Mouse (Mus musculus) large intestine, adult 2 months (tissue): ENCODE data around the gene Abcc1. TPM values are rescaled to one million over a fixed set of nuclear protein-coding genes. Genes with fewer than 3 reads are reported as not detected.

Experiments
- DNase-seq: peaks from one replicate; pipeline ENCODE4 v3.0.0-alpha.2; 2012; ENCODE audit warnings: low read depth, low spot score
- WGBS: fragments of 180-500 bp; shearing (Covaris S2); methylation state at CpG from one replicate; pipeline ENCODE4 v1.1.7; 2018; 5-methylcytosine and 5-hydroxymethylcytosine counted together
- polyA plus RNA-seq: library from polyadenylated mRNA; depleted of rRNA; stranded (reverse); fragments of >200 nt; gene quantifications from 2 replicates; pipeline ENCODE4 v1.2.3, GENCODE M21; 2012

Gene Abcc1
- polyA plus RNA-seq, 1 experiment, result 4.9 TPM

DNA sequence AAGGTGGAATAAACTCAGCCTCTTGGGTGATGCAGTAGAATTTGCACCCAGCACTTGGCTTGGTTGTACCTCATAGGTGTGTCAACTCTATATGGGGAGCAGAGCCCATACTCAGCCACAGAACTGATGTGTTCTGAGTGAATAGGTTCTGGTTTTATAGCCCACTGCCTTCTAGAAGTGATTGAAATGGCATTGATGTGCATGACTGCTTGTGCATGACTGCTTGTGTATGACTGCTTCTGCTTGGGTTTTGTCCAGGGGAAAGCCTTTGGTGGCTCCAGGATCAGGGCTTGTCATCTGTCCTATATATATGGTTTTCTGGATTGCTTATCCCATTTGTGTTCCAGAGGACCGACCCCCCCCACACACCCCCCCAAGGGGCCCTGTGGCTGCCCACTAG, 74.2 kb downstream of the Abcc1 start:
- no peak for DNase-seq
- WGBS, result 88% methylated on average over 1 of the region's 1 CpGs

- WGBS, result 91% methylated on average over 8 of the region's 8 CpGs
- no peak for DNase-seq
Observed at GRCm38 (mm10) chr16:14437446-14437982, 76.2 kb downstream of the Abcc1 start.

DNA sequence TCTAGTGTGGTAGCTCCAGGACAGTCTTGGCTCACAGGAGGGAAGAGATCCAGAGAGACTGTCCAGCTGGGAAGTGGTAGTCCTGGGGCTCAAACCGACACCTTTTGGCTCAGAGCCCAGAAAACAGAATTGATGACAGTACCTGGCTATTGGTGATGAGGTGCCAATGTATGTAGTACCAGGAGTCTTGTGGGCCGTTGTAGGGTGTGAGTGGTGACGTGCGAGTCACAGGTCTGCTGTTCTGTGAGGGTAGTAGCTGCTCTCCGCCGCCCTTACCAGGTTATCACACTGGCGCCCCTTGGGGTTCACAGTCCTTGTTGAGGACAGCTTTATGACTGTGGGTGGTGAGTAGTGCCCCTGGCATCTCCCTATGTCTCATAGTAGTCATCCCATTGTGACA, 77.2 kb downstream of the Abcc1 start:
- DNase-seq, result no peak
- 74% methylated on average over 7 of the region's 7 CpGs for WGBS

GRCm38 (mm10) chr16:14439081-14439480, 77.7 kb downstream of the Abcc1 start:
- no peak for DNase-seq
- 79% methylated on average over 6 of the region's 6 CpGs for WGBS

DNA sequence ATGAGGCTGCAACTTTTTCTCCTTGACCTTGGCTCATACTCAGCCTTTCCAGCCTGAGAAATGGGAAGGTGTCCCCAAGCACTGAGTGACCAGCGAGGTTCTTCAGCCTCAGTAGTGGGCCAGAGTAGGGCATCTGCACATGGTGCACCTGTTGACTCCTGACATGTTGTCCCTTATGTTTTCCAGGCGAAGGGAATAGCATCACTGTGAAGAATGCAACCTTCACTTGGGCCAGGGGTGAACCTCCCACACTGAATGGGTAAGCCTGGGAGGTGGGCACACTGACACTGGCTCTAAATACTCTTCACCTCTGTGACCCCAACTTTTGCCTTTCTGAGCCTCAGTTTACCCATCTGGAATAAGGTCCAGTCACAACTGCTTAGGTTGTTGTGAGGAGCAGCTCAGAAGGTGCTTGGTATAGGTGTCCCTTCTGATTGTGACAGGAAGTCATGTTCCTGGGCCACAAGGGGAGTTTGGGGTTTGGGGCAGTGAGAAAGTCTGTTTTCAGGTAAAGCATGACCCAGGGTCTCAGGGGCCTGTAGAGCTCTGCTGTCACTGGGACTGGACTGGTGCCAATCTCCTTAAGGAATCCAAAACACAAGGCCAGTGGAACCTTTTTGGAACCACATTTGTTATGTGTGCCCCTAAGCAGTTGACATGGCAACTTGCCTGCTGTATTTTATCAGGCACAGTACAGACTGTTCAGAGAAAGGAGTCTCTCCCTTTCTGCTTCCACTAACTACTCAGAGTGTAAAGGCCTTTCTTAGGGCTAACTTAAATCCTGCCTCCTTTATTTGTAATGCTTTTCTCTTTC, 78.7 kb downstream of the Abcc1 start:
- no peak for DNase-seq
- 98% methylated on average over 2 of the region's 2 CpGs for WGBS

DNA sequence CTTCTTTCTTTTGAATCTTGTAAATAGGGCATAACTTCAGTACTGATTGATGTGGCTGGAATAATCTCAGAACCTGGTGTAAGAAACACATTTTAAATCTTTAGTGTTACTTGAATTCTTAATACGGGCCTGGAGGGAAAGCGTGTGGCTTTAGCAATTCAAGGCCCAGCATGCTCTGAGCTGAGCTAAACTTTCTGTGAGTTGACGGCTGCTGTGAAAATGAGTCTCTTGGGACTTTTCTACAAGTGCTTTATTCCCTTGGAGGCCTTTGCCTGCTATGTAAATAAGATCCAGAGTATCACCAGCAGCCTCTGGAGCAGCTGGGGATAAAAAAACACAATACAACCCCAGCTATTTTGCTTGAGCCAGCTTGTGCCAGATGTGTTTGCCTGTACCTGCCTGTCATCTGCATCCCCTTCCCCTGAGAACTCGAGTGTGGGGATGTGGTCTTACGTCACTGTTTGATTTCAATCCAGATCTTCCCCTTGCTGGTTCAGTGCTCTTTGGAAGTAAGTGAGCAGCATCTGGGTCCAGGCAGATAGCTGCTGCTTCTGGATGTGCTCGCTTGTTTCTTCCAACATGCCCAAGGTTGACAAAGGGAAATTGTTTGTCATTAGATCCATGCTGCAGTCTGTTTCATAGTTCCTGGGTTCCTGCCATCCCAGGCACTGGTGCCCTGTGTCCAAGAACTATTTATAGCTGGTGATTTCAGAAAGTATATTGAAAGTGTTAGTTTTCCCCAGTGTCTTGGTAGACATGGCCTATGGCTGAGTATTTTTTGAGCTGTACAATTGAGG, 82.9 kb downstream of the Abcc1 start:
- no peak for DNase-seq
- 74% methylated on average over 6 of the region's 6 CpGs for WGBS

- DNase-seq, result no peak
- WGBS, result 90% methylated on average over 6 of the region's 6 CpGs
Observed at GRCm38 (mm10) chr16:14445197-14445596, 83.8 kb downstream of the Abcc1 start.

GRCm38 (mm10) chr16:14447366-14447765, 86.0 kb downstream of the Abcc1 start:
- WGBS, result 95% methylated on average over 4 of the region's 4 CpGs
- DNase-seq, result no peak

GRCm38 (mm10) chr16:14448307-14448706, 86.9 kb downstream of the Abcc1 start:
- 94% methylated on average over 8 of the region's 8 CpGs for WGBS
- DNase-seq, result no peak

DNA sequence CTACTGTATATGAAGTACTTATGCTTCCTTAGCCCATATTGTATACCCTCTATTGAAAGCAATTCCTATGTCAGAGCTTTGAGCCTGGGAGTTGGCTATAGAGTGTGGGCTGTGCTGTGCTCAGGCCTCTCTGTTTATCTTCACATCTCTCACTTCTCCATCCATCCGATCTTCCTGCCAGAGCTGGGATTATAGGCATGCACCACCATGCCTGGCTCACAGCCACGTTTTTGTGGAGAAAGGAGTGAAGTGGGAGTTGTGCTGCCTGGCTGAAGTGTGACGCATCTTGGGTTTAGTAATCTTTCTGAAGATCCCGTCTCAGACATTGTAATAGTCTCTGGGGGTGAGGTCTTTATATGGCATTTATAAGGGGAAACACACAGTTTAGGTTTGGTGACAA, 88.5 kb downstream of the Abcc1 start:
- no peak for DNase-seq
- WGBS, result 74% methylated on average over 4 of the region's 4 CpGs

GRCm38 (mm10) chr16:14451374-14452046, 90.2 kb downstream of the Abcc1 start:
- 72% methylated on average over 5 of the region's 5 CpGs for WGBS
- no peak for DNase-seq

GRCm38 (mm10) chr16:14462535-14462934, 101.2 kb downstream of the Abcc1 start:
- 89% methylated on average over 2 of the region's 2 CpGs for WGBS
- no peak for DNase-seq

- WGBS, result 96% methylated on average over 6 of the region's 6 CpGs
- no peak for DNase-seq
Observed at GRCm38 (mm10) chr16:14465016-14465415, 103.7 kb downstream of the Abcc1 start.

DNA sequence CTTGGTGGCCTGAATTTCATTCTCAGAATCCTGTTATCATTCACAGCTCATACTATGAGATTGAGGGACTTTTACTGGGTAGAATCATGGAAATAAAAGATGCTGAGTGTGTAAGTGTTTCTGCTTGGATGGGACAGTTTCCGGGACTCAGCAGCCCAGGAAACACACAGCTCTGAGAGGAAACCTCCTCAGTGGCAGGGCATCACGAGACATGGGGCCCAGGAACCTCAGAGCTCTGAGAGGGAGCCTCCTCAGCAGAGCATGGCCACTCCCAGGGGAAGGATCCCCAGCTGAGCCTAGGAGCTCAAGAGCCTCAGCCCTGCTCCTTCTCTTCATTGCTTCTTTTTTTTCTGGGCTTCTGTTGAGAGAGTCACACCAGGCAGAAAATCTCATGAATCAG, 107.0 kb downstream of the Abcc1 start:
- 93% methylated on average over 2 of the region's 2 CpGs for WGBS
- DNase-seq, result no peak

- WGBS, result 94% methylated on average over 5 of the region's 5 CpGs
- no peak for DNase-seq
Observed at GRCm38 (mm10) chr16:14468841-14469240, 107.5 kb downstream of the Abcc1 start.

DNA sequence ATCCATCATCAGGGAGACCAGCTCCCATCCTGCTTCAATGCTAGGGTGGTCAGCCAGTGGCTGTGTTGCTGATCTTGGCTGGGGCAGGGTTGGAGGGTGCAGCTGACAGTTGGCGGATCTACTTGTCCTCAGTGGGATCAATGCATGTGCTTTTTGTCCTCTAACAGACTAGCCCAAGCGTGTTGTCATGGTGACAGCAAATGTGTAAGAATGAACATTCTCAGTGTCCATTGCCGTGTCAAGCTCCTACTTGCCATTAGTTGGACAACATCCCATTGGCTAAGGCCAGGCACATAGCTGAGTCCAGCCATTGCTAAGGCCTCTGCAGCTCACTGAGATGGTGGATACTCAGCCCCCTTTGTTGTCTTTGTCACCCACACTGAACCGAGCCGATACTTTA, 110.8 kb downstream of the Abcc1 start:
- whole genome bisulfite sequencing, result 93% methylated on average over 5 of the region's 5 CpGs
- DNase-seq, result no peak

DNA sequence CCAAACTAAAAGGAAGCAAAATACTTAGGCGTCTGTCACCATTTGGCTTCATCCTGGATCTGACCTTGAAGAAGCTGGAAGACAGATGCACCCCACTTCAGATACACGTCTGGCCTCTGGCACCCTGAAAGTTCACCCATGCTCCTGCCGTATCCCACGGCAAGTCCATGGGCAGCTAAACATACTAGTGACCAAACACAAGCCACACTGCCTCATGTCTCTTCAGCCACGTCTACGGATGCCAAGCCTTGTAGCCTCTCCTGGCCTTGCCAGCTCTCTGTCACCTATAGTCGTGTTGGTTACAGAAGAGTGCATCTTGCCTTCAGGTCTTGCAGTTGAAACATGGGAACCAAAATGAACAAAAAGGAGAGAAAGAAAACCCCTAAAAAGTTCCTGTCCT, 112.3 kb downstream of the Abcc1 start:
- 93% methylated on average over 7 of the region's 7 CpGs for WGBS
- DNase-seq, result no peak

DNA sequence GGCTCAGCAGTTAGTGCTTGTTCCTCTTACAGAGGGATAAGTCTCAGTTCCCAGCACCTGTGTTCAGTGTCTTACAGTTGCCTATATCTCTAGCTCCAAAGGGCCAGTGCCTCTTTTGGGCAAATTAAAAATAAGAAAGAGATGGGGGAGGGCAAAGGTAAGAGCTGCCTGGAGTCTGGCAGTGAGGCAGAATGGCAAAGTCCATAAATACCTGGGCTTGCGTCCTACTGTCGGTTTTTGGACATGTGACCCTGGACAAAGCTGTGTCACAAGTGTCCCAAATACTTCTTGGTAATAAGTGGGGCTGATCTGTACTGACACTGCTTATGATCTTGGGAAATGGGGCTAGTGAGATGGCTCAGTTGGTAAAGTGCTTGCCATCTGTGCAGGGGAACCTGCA, 113.6 kb downstream of the Abcc1 start:
- no peak for DNase-seq
- WGBS, result 77% methylated on average over 2 of the region's 2 CpGs

- WGBS, result 75% methylated on average over 8 of the region's 8 CpGs
- no peak for DNase-seq
Observed at GRCm38 (mm10) chr16:14476056-14476455, 114.7 kb downstream of the Abcc1 start.

GRCm38 (mm10) chr16:14476701-14477400, 115.5 kb downstream of the Abcc1 start:
- no peak for DNase-seq
- 86% methylated on average over 9 of the region's 9 CpGs for WGBS
